Mouse (Mus musculus) liver, adult 2 months (tissue): ENCODE results near the gene Pard3.

ENCODE experiments used
- CTCF ChIP-seq: fragments of 200-500 bp; IDR thresholded peaks from 2 replicates; pipeline ENCODE4 v1.5.1; 2011; ENCODE audit warnings: low read depth, low read length, control low read depth
- POLR2A ChIP-seq: fragments of 200-500 bp; IDR thresholded peaks from 2 replicates; pipeline ENCODE4 v1.6.1; 2011; ENCODE audit warnings: low read length, control low read depth; ENCODE audit not compliant: insufficient read depth; ENCODE audit errors: extremely low read depth

DNA sequence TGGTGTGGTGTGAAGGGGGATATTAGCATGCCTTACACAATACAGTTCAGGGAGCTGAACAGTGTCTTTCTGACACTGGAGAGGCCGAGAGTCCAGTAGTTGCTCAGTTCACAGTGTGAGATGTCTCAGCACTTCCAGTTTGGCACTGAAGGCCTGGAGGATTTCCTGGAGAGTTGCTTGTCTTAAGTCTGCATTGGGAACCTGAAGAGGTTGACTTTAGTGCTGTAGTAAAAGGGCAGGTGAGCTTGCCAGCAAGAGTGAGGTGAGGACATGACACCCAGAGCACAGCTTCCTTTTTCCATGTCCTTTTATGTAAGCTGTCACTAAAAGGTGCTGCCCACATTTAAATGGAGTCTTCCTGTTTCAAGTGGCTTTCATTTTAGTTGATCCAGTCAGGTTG, 99.1 kb downstream of the Pard3 start:
- TF ChIP-seq CTCF = no peak
- TF ChIP-seq POLR2A = no peak
